Mouse (Mus musculus): ENCODE results near the gene Gchfr.

Gene Gchfr

GRCm38 (mm10) chr2:119166901-119167865, at the start of gene Gchfr:
Gchfr (plus strand) TSS chr2:119167773.
- peak; percentile 10 for DNase-seq (ENCODE audit: low spot score)

DNA sequence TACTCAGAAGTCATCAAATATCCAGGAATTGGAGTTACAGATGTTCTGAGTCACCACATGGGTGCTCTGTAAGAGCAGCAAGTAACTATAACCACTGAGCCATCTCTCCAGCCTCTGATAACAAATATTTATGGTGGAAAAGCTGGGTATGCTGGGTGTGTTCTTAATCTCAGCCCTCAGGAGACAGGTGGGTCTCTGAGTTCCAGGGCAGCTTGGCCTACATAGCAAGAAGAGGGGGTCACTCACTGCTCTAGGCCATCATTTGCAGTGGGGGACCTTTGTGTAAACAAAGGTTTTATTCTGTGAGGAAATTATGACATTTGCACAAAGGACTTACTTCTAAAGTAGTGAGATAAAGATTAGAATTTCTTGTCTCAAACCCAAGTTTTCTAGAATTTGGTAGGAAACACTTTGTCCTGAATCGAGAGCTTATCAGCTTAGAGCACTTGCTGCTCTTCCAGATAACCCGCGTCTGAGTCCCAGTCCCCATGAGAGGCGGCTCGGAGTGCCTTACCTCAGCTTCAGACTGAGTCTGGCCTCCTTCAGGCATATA, 31.2 kb upstream of the Gchfr start:
- DNase-seq (ENCODE audit: low spot score): no peak

DNA sequence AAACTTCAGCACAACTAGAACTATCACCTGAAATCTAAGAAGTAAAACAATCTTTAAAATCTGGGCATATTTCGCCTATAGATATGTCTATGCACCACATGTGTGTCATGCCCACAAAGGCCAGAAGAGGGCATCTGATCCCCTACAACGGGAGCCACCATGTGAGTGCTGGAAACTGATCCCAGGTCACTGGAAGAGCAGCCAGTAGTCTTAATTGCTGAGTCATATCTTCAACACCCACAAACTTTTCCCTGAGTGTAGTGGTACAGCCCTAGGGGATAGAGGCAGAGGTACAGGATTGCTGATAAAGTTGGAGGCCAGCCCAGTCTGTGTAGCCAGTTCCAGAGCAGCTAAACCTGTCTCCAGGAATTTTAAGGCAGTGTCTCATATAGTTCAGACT, 22.4 kb upstream of the Gchfr start:
- DNase-seq (ENCODE audit: low spot score): no peak

DNA sequence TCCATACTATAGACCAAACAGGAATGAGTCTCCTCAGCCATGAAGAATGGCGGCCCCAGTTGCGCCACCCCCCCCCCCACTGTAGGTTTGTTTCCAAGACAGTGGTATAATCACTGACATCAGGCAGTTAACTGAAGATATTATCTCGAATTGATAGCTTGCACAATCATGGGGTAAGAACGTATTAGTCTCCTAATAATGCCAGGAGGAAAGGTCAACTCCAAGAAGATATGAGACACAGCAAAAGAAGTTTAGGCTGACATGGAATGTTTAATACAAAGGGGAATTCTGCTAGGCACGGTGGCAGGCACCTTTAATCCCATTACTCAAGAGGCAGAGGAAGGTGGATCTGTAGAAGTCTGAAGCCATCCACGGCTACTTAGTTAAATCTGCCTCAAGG, 21.1 kb upstream of the Gchfr start:
- DNase-seq (ENCODE audit: low spot score): no peak

- DNase-seq (ENCODE audit: low spot score): no peak
These were observed 20.4 kb upstream of the Gchfr start for GRCm38 (mm10) chr2:119147160-119147678.

- no peak for DNase-seq (ENCODE audit: low spot score)
These were observed 19.8 kb upstream of the Gchfr start for GRCm38 (mm10) chr2:119147775-119148174.

DNA sequence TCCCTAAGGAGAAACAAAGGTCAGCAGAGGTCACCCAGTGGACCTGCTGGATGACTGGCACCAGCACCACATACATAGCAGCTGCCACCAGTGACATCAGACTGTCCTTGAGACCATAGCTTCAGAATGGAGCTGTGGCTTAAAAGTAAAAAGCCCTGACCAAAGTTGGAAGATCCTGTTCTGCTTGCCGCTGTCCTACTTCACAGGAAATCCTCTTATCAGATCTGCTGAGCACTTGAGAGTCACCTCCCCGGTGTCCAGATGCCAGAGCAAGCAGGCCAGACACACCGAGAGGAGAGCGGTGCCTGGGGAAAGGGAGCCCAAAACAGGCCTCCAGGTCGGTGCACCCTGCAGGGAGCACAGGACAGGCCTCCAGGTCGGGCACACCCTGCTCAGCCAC, 15.3 kb upstream of the Gchfr start:
- no peak for DNase-seq (ENCODE audit: low spot score)

GRCm38 (mm10) chr2:119154683-119155082, 12.9 kb upstream of the Gchfr start:
- DNase-seq (ENCODE audit: low spot score): no peak

DNA sequence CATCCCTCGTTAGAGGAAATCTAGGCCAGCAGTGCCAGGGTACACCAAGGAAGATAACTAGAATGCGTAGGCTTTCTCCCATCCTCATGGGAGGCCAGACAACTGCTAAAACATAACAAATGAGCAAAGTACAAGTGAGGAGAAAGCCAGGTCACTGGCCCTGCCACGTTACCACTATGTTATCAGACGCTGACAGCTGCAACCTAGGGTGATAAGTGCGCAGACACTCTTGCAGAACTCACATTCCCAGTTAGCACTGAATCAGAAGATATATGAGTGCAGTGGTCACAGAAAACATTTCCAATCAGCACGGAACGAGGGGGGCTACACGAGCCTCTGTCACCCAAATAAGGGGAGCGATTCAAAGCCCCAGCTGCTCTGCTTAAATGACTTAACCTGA, 12.2 kb upstream of the Gchfr start:
- DNase-seq (ENCODE audit: low spot score): no peak

- no peak for DNase-seq (ENCODE audit: low spot score)
These were observed 11.4 kb upstream of the Gchfr start for GRCm38 (mm10) chr2:119156081-119156680.

GRCm38 (mm10) chr2:119156681-119157572, 10.6 kb upstream of the Gchfr start, which contains the start of gene Rmdn3:
Rmdn3 (minus strand) TSS chr2:119157034.
- peak; percentile 92 for DNase-seq (ENCODE audit: low spot score)

DNA sequence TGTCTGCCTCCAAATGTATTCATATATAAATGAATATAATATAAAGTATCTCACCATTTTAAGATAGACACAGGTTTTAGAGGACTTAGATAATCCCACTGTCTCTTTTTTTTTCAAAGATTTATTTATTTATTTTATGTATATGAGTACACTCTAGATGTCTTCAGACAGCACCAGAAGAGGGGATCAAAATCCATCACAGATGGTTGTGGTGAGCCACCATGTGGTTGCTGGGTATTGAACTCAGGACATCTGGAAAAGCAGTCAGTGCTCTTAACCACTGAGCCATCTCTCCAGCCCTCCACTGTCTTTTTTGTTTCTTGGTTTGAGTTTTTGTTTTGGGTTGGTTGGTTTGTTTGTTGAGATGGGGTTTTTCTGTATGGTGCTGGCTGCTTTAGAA, 9.7 kb upstream of the Gchfr start:
- DNase-seq (ENCODE audit: low spot score): no peak

GRCm38 (mm10) chr2:119161247-119161646, 6.3 kb upstream of the Gchfr start:
- no peak for DNase-seq (ENCODE audit: low spot score)

DNA sequence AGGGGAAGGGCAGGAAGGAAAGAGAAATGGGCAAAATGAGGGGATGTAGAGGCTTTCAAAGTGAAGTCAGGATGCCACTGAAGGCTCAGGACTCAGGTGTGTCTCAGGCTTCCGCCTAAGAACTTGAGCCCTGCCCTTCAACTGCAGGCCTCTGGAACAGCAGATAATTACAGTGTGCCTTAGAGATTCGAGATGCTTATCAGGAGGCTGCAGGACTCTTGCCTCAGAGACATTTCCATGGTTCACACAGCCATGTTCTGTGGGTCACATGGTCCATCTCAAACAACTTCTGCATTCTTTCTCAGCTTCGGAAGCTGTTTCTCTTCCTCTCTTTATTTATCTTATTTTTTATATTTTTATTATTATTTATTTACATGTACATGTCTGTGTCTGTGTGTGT, 4.4 kb upstream of the Gchfr start:
- DNase-seq (ENCODE audit: low spot score): no peak

- DNase-seq (ENCODE audit: low spot score): no peak
These were observed 3.6 kb upstream of the Gchfr start for GRCm38 (mm10) chr2:119163999-119164398.

DNA sequence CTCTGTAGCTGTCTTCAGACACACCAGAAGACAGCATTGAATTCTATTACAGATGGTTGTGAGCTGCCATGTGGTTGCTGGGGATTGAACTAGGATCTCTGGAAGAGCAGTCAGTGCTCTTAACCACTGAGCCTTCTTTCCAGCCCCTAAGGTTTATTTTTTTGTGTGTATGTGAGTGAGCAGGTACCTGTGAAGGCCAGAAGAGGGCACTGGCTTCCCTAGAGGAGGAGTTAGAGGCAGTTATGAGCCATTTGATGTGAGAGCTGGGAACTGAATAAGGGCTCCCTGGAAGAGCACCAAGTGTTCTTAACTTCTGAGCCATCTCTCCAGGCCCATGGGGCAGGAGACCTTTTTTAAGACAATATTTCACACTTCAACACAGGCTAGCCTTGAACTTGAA, 2.2 kb upstream of the Gchfr start:
- no peak for DNase-seq (ENCODE audit: low spot score)

GRCm38 (mm10) chr2:119167866-119168256, 288 bp downstream of the Gchfr start:
- DNase-seq (ENCODE audit: low spot score): no peak

DNA sequence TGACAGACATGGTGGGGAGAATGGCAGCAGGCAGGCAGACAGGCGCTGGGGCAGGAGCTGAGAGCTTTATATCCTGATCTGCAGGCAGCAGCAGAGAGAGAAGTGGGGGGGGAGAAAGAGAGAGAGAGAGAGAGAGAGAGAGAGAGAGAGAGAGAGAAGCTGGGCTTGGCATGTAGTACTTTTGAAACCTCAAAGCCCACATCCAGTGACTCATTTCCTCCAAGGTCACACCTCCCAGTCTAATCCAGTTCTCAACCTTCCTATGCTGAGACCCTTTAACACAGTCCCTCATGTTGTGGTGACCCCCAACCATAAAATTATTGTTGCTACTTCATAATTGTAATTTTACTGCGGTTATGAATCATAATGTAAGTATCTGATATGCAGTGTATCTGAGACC, 2.7 kb downstream of the Gchfr start:
- DNase-seq (ENCODE audit: low spot score): no peak

GRCm38 (mm10) chr2:119171574-119171973, 4.0 kb downstream of the Gchfr start:
- no peak for DNase-seq (ENCODE audit: low spot score)

GRCm38 (mm10) chr2:119172446-119172845, 4.9 kb downstream of the Gchfr start:
- no peak for DNase-seq (ENCODE audit: low spot score)

- no peak for DNase-seq (ENCODE audit: low spot score)
These were observed 5.4 kb downstream of the Gchfr start for GRCm38 (mm10) chr2:119172862-119173576.

Measured in T-cell, adult 2 months (primary cell).